In the genomic region with DNA sequence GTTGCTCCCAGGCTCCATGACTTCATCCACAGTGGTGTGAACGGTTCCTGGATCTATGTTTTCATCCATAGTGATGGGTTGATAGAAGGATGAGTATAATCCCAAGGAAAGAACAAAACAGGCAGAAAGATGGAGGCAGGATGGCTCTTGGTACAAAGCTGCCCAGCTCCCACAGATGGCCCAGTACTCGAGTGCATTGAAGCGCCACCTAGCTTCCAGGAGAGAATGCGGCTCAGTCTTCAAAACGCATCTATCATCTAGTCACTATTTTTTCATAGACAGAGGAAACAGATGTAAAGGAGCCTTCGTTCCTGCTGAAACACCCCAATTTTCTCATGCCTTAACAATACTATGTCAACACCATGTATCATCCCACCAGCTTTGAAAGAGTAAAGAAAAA, we compare ENCODE assay signal across 17 mouse cellular contexts. TPM values are rescaled to one million over a fixed set of nuclear protein-coding genes. Genes with fewer than 3 reads are reported as not detected.
DNase-seq lines count a peak whose midpoint lies in the region; ATAC-seq and TF ChIP-seq lines count a peak whose summit lies in the region.
"Had no signal": no experiment of that assay in that cellular context is flagged by ENCODE, and none has a peak within 500 bp of the region (broad histone marks: within the 10 kb centered on the region; RNA-seq: fewer than 3 reads in every experiment).

No protein-coding gene starts in this region.

- H3K9ac ChIP-seq in forebrain, postnatal 0 days = no peak overlapping the region
- no peak overlapping the region for H3K9ac ChIP-seq in forebrain, embryonic 13.5 days
- no peak overlapping the region for H3K9ac ChIP-seq in liver, adult 2 months (ENCODE audit: low read depth, low read length)
- H3K9ac ChIP-seq in liver, embryonic 12.5 days = no peak overlapping the region
- H3K9ac ChIP-seq: embryonic facial prominence, embryonic 13.5 days; midbrain, embryonic 12.5 days had no signal

- H3K4me3 ChIP-seq in forebrain, postnatal 0 days (ENCODE audit: low read depth, low read length) = no peak overlapping the region
- no peak overlapping the region for H3K4me3 ChIP-seq in forebrain, embryonic 13.5 days
- no peak overlapping the region for H3K4me3 ChIP-seq in liver, adult 2 months (ENCODE audit: insufficient read depth, low read depth, low read length)
- no peak overlapping the region for H3K4me3 ChIP-seq in liver, embryonic 12.5 days
- no peak overlapping the region for H3K4me3 ChIP-seq in E14TG2a.4 (replicated peaks; ENCODE audit: low read length)
- no peak overlapping the region for H3K4me3 ChIP-seq in cortical plate, adult 2 months (ENCODE audit: insufficient read depth, low read length)
- H3K4me3 ChIP-seq: embryonic facial prominence, embryonic 13.5 days; limb, embryonic 10.5 days; midbrain, embryonic 12.5 days had no signal

- H3K4me1 ChIP-seq in forebrain, postnatal 0 days (ENCODE audit: insufficient read depth) = no peaks in the 10 kb centered on the region
- no peaks in the 10 kb centered on the region for H3K4me1 ChIP-seq in forebrain, embryonic 13.5 days
- peaks cover 34% of the 10 kb centered on the region for H3K4me1 ChIP-seq in liver, adult 2 months (ENCODE audit: control insufficient read depth, insufficient read depth, low read length)
- H3K4me1 ChIP-seq in liver, embryonic 12.5 days = 0 out of 2 replicates have a peak, but pooled peaks cover 9% of the 10 kb centered on the region
- 0 out of 2 replicates have a peak, but pooled peaks cover 6% of the 10 kb centered on the region for H3K4me1 ChIP-seq in E14TG2a.4 (replicated peaks; ENCODE audit: low read depth, low read length)
- H3K4me1 ChIP-seq in cortical plate, adult 2 months (ENCODE audit: control insufficient read depth, insufficient read depth, low read length) = no peaks in the 10 kb centered on the region
- H3K4me1 ChIP-seq: embryonic facial prominence, embryonic 13.5 days; limb, embryonic 10.5 days; midbrain, embryonic 12.5 days had no signal

- no peak overlapping the region for H3K27ac ChIP-seq in forebrain, postnatal 0 days (ENCODE audit: low read depth, low read length)
- no peak overlapping the region for H3K27ac ChIP-seq in forebrain, embryonic 13.5 days
- peak overlapping the region; percentile 74 for H3K27ac ChIP-seq in liver, adult 2 months (replicated peaks; ENCODE audit: insufficient read depth, low read depth, low read length)
- H3K27ac ChIP-seq in liver, embryonic 12.5 days = no peak overlapping the region
- no peak overlapping the region for H3K27ac ChIP-seq in cortical plate, adult 2 months (ENCODE audit: insufficient read depth, low read length)
- H3K27ac ChIP-seq: embryonic facial prominence, embryonic 13.5 days; limb, embryonic 10.5 days; midbrain, embryonic 12.5 days had no signal

- no peak for ATAC-seq in forebrain, postnatal 0 days
- no peak for ATAC-seq in forebrain, embryonic 13.5 days
- no peak for ATAC-seq in liver, embryonic 12.5 days
- ATAC-seq: activated CD4-positive, CD25-positive, alpha-beta regulatory T cell, adult 4 months had no signal

- WGBS in forebrain, postnatal 0 days = 59% methylated on average over 6 of the region's 6 CpGs
- WGBS in forebrain, embryonic 13.5 days = 64% methylated on average over 6 of the region's 6 CpGs
- WGBS in liver, adult 2 months = 67% methylated on average over 6 of the region's 6 CpGs
- 50% methylated on average over 6 of the region's 6 CpGs for WGBS in liver, embryonic 12.5 days (ENCODE audit: insufficient replicate concordance)

- no peaks in the 10 kb centered on the region for H3K9me3 ChIP-seq in forebrain, postnatal 0 days (ENCODE audit: low read length)
- H3K9me3 ChIP-seq in forebrain, embryonic 13.5 days (replicated peaks) = no peaks in the 10 kb centered on the region
- no peaks in the 10 kb centered on the region for H3K9me3 ChIP-seq in liver, embryonic 12.5 days (replicated peaks)
- H3K9me3 ChIP-seq in E14TG2a.4 (ENCODE audit: low read length) = peaks cover 9% of the 10 kb centered on the region
- H3K9me3 ChIP-seq: embryonic facial prominence, embryonic 13.5 days; limb, embryonic 10.5 days; midbrain, embryonic 12.5 days had no signal

- TF ChIP-seq CTCF in forebrain, postnatal 0 days (IDR thresholded peaks at IDR 0.05; ENCODE audit: low read depth) = peak; percentile 36
- TF ChIP-seq CTCF in liver, adult 2 months (IDR thresholded peaks at IDR 0.05; ENCODE audit: low read depth, low read length) = peak; percentile 41
- peak; percentile 47 for TF ChIP-seq CTCF in E14TG2a.4 (conservative IDR thresholded peaks at IDR 0.05; ENCODE audit: low read length)
- 0 out of 2 replicates have a peak, but pooled peaks have one; percentile 14 for TF ChIP-seq CTCF in cortical plate, adult 2 months (IDR thresholded peaks at IDR 0.05; ENCODE audit: extremely low read depth, insufficient read depth, low read length)

- no peaks in the 10 kb centered on the region for H3K27me3 ChIP-seq in forebrain, postnatal 0 days (ENCODE audit: insufficient read depth, low read length)
- H3K27me3 ChIP-seq in forebrain, embryonic 13.5 days = no peaks in the 10 kb centered on the region
- H3K27me3 ChIP-seq in liver, adult 2 months (ENCODE audit: control insufficient read depth, insufficient read depth, low read length) = no peaks in the 10 kb centered on the region
- no peaks in the 10 kb centered on the region for H3K27me3 ChIP-seq in liver, embryonic 12.5 days (replicated peaks)
- H3K27me3 ChIP-seq in E14TG2a.4 (ENCODE audit: insufficient read depth, low read length) = peaks cover 22% of the 10 kb centered on the region
- H3K27me3 ChIP-seq: embryonic facial prominence, embryonic 13.5 days; midbrain, embryonic 12.5 days had no signal

- no peaks in the 10 kb centered on the region for H3K36me3 ChIP-seq in forebrain, postnatal 0 days (ENCODE audit: insufficient read depth)
- H3K36me3 ChIP-seq in forebrain, embryonic 13.5 days (ENCODE audit: poor library complexity, severe bottlenecking) = no peaks in the 10 kb centered on the region
- peaks cover 49% of the 10 kb centered on the region for H3K36me3 ChIP-seq in liver, adult 2 months (ENCODE audit: control insufficient read depth, insufficient read depth, low read length)
- H3K36me3 ChIP-seq in liver, embryonic 12.5 days = no peaks in the 10 kb centered on the region
- H3K36me3 ChIP-seq in E14TG2a.4 (ENCODE audit: insufficient read depth, low read length) = no peaks in the 10 kb centered on the region
- H3K36me3 ChIP-seq: embryonic facial prominence, embryonic 13.5 days; limb, embryonic 10.5 days; midbrain, embryonic 12.5 days had no signal

- TF ChIP-seq POLR2A in liver, adult 2 months (IDR thresholded peaks at IDR 0.05; ENCODE audit: extremely low read depth, insufficient read depth, low read length) = no peak
- TF ChIP-seq POLR2A in cortical plate, adult 2 months (IDR thresholded peaks at IDR 0.05; ENCODE audit: extremely low read depth, insufficient read depth, low read length) = no peak

- H3K4me2 ChIP-seq in forebrain, postnatal 0 days (ENCODE audit: low read depth) = no peak overlapping the region
- H3K4me2 ChIP-seq in forebrain, embryonic 13.5 days = no peak overlapping the region
- H3K4me2 ChIP-seq in liver, embryonic 12.5 days = no peak overlapping the region
- H3K4me2 ChIP-seq: embryonic facial prominence, embryonic 13.5 days; midbrain, embryonic 12.5 days had no signal

- DNase-seq in forebrain, postnatal 0 days = no peak
- peak; percentile 32 for DNase-seq in liver, adult 2 months (ENCODE audit: extremely low read depth, low read depth, low spot score)
- no peak for DNase-seq in B cell, adult 2 months
- DNase-seq in adrenal gland, adult (ENCODE audit: inconsistent age in 2 of 2, low spot score in 1 of 2) = no peak
- DNase-seq: cerebellum, adult 9-10 months; heart, postnatal 36 days; kidney, postnatal 14 days; right cerebral cortex, postnatal 14 days had no signal

- no peaks in the 10 kb centered on the region for H3K79me2 ChIP-seq in liver, adult 2 months (ENCODE audit: control insufficient read depth, insufficient read depth, low read length)

RNA-seq across cellular contexts. Expression of a gene that starts 25.8 kb away (rescaled TPM):
- 0.08 TPM in 1 of 2 replicates, not detected in the other for total RNA-seq in forebrain, postnatal 0 days (2014; rRNA removed)
- not detected in 2 replicates for polyA plus RNA-seq in forebrain, postnatal 0 days (2015; fragmentation: Nextera tagmentation; extraction: Ambion mirVana)
- 0.03 and 0.10 TPM in 2 replicates for polyA plus RNA-seq in forebrain, embryonic 13.5 days (2015; fragmentation: Nextera tagmentation; extraction: Ambion mirVana)
- 229 and 337 TPM in 2 replicates for total RNA-seq in liver, adult 2 months (2014; rRNA removed)
- 135 and 208 TPM in 2 replicates for polyA plus RNA-seq in liver, adult 2 months (2012; rRNA removed)
- 17.7 and 19.5 TPM in 2 replicates for polyA plus RNA-seq in liver, embryonic 12.5 days (2016; fragmentation: Nextera tagmentation; extraction: Ambion mirVana)
- 0.04 and 0.06 TPM in 2 replicates for polyA plus RNA-seq in cortical plate, adult 2 months (2012; rRNA removed)
- total RNA-seq: heart, postnatal 36 days; layer of hippocampus, postnatal 25 days had no signal
- polyA plus RNA-seq: limb, embryonic 10.5 days had no signal

RNA-seq across cellular contexts. Expression of a gene that starts 57.5 kb away (rescaled TPM):
- 20.4 and 25.4 TPM in 2 replicates for total RNA-seq in forebrain, postnatal 0 days (2014; rRNA removed)
- 7.5 and 8.0 TPM in 2 replicates for polyA plus RNA-seq in forebrain, postnatal 0 days (2015; fragmentation: Nextera tagmentation; extraction: Ambion mirVana)
- polyA plus RNA-seq in forebrain, embryonic 13.5 days (2015; fragmentation: Nextera tagmentation; extraction: Ambion mirVana) = 6.9 and 8.6 TPM in 2 replicates
- total RNA-seq in liver, adult 2 months (2014; rRNA removed) = 0.46 and 0.47 TPM in 2 replicates
- polyA plus RNA-seq in liver, adult 2 months (2012; rRNA removed) = 0.02 and 0.09 TPM in 2 replicates
- polyA plus RNA-seq in liver, embryonic 12.5 days (2016; fragmentation: Nextera tagmentation; extraction: Ambion mirVana) = 9.4 and 9.6 TPM in 2 replicates
- 24.6 and 26.2 TPM in 2 replicates for polyA plus RNA-seq in cortical plate, adult 2 months (2012; rRNA removed)

Comparison
In these comparisons a context has a peak if more than half of its experiments do, and no peak if none do; other contexts are left out.
1. RNA of a gene that starts 25.8 kb away (polyA plus RNA-seq): 135 to 208 TPM in liver, adult 2 months and 17.7 to 19.5 TPM in liver, embryonic 12.5 days; 0.03 to 0.10 TPM in forebrain, embryonic 13.5 days, 0.04 to 0.06 TPM in cortical plate, adult 2 months and not detected in forebrain, postnatal 0 days; every median in the first group is over 10 times any median in the second.
2. Peak in every context shown above with its lines, with median percentiles within 50 percentile points of each other: CTCF ChIP-seq.